Mouse (Mus musculus): ENCODE results near the gene Tubb1.

DNA sequence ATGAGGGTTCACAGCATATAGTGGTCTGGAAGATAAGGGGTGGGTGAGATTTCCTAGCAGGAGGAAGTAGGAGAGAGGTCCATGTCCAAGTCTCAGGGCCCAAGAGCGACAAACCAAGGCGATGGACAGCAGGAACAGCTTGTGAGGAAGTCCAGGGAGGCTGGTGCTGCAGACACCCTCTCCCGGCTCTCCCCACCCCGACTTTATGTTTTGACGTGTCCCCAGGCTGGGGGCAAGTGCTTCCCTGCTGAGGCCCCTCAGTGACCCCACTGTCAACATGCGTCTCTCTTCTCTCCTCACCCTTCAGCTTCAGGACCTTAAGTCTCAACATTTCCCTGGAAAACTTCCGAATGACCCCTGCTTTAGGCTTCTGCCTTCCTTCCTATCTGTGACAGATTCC, 37.4 kb upstream of the Tubb1 start:
- TF ChIP-seq CTCF (IDR thresholded peaks at IDR 0.05; ENCODE audit: low read depth, low read length) (no peak), POLR2A (IDR thresholded peaks at IDR 0.05; ENCODE audit: insufficient read depth, low read length) (no peak)

Data from ES-Bruce4 (cell line).